Mouse (Mus musculus) lung, postnatal 0 days (tissue): ENCODE measurements at regions not wholly inside any gene's neighbourhood (a gene's known extent, or its start where the extent isn't known, plus 50 kb on each side); places are given as distances from the start of the nearest gene placed in this dataset.

ENCODE experiments used
- ATAC-seq: fragments of 200-750 bp; cut with Nextera tagmentation; 2 replicates; pipeline ENCODE4 v1.8.0; 2017; ENCODE audit warnings: moderate library complexity
- DNase-seq: peaks from one replicate; pipeline ENCODE4 v3.0.0-alpha.2; 2016; ENCODE audit warnings: low spot score
- H3K27ac ChIP-seq: fragments of 300-500 bp; sonication (generic); 2 replicates; pipeline ENCODE4 v1.5.1; 2014; ENCODE audit warnings: antibody characterized with exemption, mild to moderate bottlenecking, low read length, mixed read lengths
- H3K27me3 ChIP-seq: fragments of 300-500 bp; sonication (generic); replicated peaks from 2 replicates; pipeline ENCODE4 v1.6.1; 2014; ENCODE audit warnings: low read length, mixed read lengths; ENCODE audit not compliant: insufficient read depth
- H3K36me3 ChIP-seq: fragments of 300-500 bp; sonication (generic); 2 replicates; pipeline ENCODE4 v1.6.1; 2014; ENCODE audit warnings: low read length, mixed read lengths; ENCODE audit not compliant: insufficient read depth
- H3K4me1 ChIP-seq: fragments of 300-500 bp; sonication (generic); 2 replicates; pipeline ENCODE4 v1.6.1; 2014; ENCODE audit warnings: antibody characterized with exemption, low read depth, low read length, mixed read lengths; ENCODE audit not compliant: insufficient read depth
- H3K4me2 ChIP-seq: fragments of 300-500 bp; sonication (generic); replicated peaks from 2 replicates; pipeline ENCODE4 v1.6.1; 2014; ENCODE audit warnings: low read depth, mild to moderate bottlenecking, low read length, moderate library complexity, mixed read lengths
- H3K4me3 ChIP-seq: fragments of 300-500 bp; sonication (generic); 2 replicates; pipeline ENCODE4 v1.5.1; 2014; ENCODE audit warnings: low read depth, low read length
- H3K9ac ChIP-seq: fragments of 300-500 bp; sonication (generic); replicated peaks from 2 replicates; pipeline ENCODE4 v1.6.1; 2014; ENCODE audit warnings: low read depth, mild to moderate bottlenecking
- H3K9me3 ChIP-seq: fragments of 300-500 bp; sonication (generic); 2 replicates; pipeline ENCODE4 v1.6.1; 2016; ENCODE audit warnings: low read length, mixed read lengths
- CTCF ChIP-seq: IDR thresholded peaks from 2 replicates; pipeline ENCODE4 v1.5.1; 2016; ENCODE audit warnings: antibody characterized with exemption, mild to moderate bottlenecking
- EP300 ChIP-seq: IDR thresholded peaks from 2 replicates; pipeline ENCODE4 v1.6.1; 2016; ENCODE audit warnings: antibody characterized with exemption, mild to moderate bottlenecking, control low read depth
- WGBS: fragments of 180-500 bp; shearing (Covaris S2); extraction: QIAGEN DNeasy Blood & Tissue Kit; methylation state at CpG from one replicate; pipeline ENCODE4 v1.1.7; 2014; 5-methylcytosine and 5-hydroxymethylcytosine counted together

- DNase-seq (peak; percentile 64), ATAC-seq (peak; percentile 59)
- H3K9me3 ChIP-seq, result no peaks in the 10 kb centered on the region
- no peak overlapping the region for H3K4me3 ChIP-seq
- H3K27ac ChIP-seq, result no peak overlapping the region
- no peaks in the 10 kb centered on the region for H3K4me1 ChIP-seq
- no peak overlapping the region for H3K4me2 ChIP-seq
- no peak for TF ChIP-seq CTCF
- TF ChIP-seq EP300, result no peak
- H3K9ac ChIP-seq, result no peak overlapping the region
- no peaks in the 10 kb centered on the region for H3K27me3 ChIP-seq
- no peaks in the 10 kb centered on the region for H3K36me3 ChIP-seq
Measured at GRCm38 (mm10) chr13:5735027-5735624, 126.2 kb upstream of the Klf6 start.

- WGBS, result 88% methylated on average over 6 of the region's 6 CpGs
- no peaks in the 10 kb centered on the region for H3K4me1 ChIP-seq
- no peak overlapping the region for H3K27ac ChIP-seq
- ATAC-seq, result no peak
- H3K9ac ChIP-seq, result no peak overlapping the region
- no peak for TF ChIP-seq EP300
- TF ChIP-seq CTCF, result no peak
- H3K4me2 ChIP-seq, result no peak overlapping the region
- no peak overlapping the region for H3K4me3 ChIP-seq
- DNase-seq, result no peak
- no peaks in the 10 kb centered on the region for H3K36me3 ChIP-seq
- H3K27me3 ChIP-seq, result no peaks in the 10 kb centered on the region
- no peaks in the 10 kb centered on the region for H3K9me3 ChIP-seq
Measured at GRCm38 (mm10) chr13:5736472-5736871, 124.8 kb upstream of the Klf6 start.

- Histone ChIP-seq H3K9me3 (no peaks in the 10 kb centered on the region), H3K27ac (no peak overlapping the region), H3K4me1 (no peaks in the 10 kb centered on the region), H3K36me3 (no peaks in the 10 kb centered on the region), H3K4me3 (no peak overlapping the region), H3K27me3 (no peaks in the 10 kb centered on the region), H3K9ac (no peak overlapping the region), H3K4me2 (no peak overlapping the region)
- TF ChIP-seq CTCF (no peak), EP300 (no peak)
- no peak for ATAC-seq
- DNase-seq, result no peak
- 86% methylated on average over 7 of the region's 7 CpGs for WGBS
Measured at GRCm38 (mm10) chr13:5737214-5737613, 124.1 kb upstream of the Klf6 start.

- Histone ChIP-seq H3K27me3 (no peaks in the 10 kb centered on the region), H3K9ac (no peak overlapping the region), H3K4me2 (no peak overlapping the region), H3K27ac (no peak overlapping the region), H3K4me1 (no peaks in the 10 kb centered on the region), H3K9me3 (no peaks in the 10 kb centered on the region), H3K4me3 (no peak overlapping the region), H3K36me3 (no peaks in the 10 kb centered on the region)
- TF ChIP-seq EP300 (no peak), CTCF (no peak)
- DNase-seq, result peak; percentile 37
- no peak for ATAC-seq
- WGBS, result 52% methylated on average over 1 of the region's 1 CpGs
Measured at GRCm38 (mm10) chr13:5740805-5741204, 120.5 kb upstream of the Klf6 start.

GRCm38 (mm10) chr13:5744949-5745348 lies 116.3 kb upstream of the Klf6 start:
- no peaks in the 10 kb centered on the region for H3K36me3 ChIP-seq
- 82% methylated on average over 6 of the region's 6 CpGs for WGBS
- no peak overlapping the region for H3K27ac ChIP-seq
- H3K9ac ChIP-seq, result no peak overlapping the region
- no peak for DNase-seq
- no peak overlapping the region for H3K4me2 ChIP-seq
- no peak overlapping the region for H3K4me3 ChIP-seq
- H3K4me1 ChIP-seq, result no peaks in the 10 kb centered on the region
- no peaks in the 10 kb centered on the region for H3K27me3 ChIP-seq
- no peak for TF ChIP-seq CTCF
- TF ChIP-seq EP300, result no peak
- ATAC-seq, result no peak
- no peaks in the 10 kb centered on the region for H3K9me3 ChIP-seq

- Histone ChIP-seq H3K9ac (no peak overlapping the region), H3K36me3 (no peaks in the 10 kb centered on the region), H3K4me1 (no peaks in the 10 kb centered on the region), H3K27me3 (no peaks in the 10 kb centered on the region), H3K4me3 (no peak overlapping the region), H3K27ac (no peak overlapping the region), H3K9me3 (no peaks in the 10 kb centered on the region), H3K4me2 (no peak overlapping the region)
- 91% methylated on average over 3 of the region's 3 CpGs for WGBS
- ATAC-seq (no peak), DNase-seq (no peak)
- TF ChIP-seq EP300 (no peak), CTCF (no peak)
Measured at GRCm38 (mm10) chr13:5757176-5757575, 104.1 kb upstream of the Klf6 start.

GRCm38 (mm10) chr13:5757963-5758362 lies 103.3 kb upstream of the Klf6 start:
- no peak for ATAC-seq
- Histone ChIP-seq H3K4me3 (no peak overlapping the region), H3K27ac (no peak overlapping the region), H3K36me3 (no peaks in the 10 kb centered on the region), H3K9me3 (no peaks in the 10 kb centered on the region), H3K9ac (no peak overlapping the region), H3K4me2 (no peak overlapping the region), H3K27me3 (no peaks in the 10 kb centered on the region), H3K4me1 (no peaks in the 10 kb centered on the region)
- TF ChIP-seq EP300 (no peak), CTCF (no peak)
- 63% methylated on average over 1 of the region's 1 CpGs for WGBS
- DNase-seq, result no peak
